Mouse (Mus musculus): ENCODE results near the gene Ror2. TPM values are rescaled to one million over a fixed set of nuclear protein-coding genes. Genes with fewer than 3 reads are reported as not detected.

The Ror2 gene
- polyA plus RNA-seq, 1 experiment: not detected

- Histone ChIP-seq H3K4me1 (ENCODE audit: control insufficient read depth, insufficient read depth, low read length) (no peaks in the 10 kb centered on the region), H3K27ac (ENCODE audit: control insufficient read depth, insufficient read depth, low read depth, low read length, poor library complexity) (no peak overlapping the region), H3K4me3 (replicated peaks; ENCODE audit: control insufficient read depth, low read depth, low read length) (no peak overlapping the region)
- TF ChIP-seq CTCF (IDR thresholded peaks at IDR 0.05; ENCODE audit: control insufficient read depth, insufficient read depth, low read length): no peak
- no peak for TF ChIP-seq POLR2A (IDR thresholded peaks at IDR 0.05; ENCODE audit: borderline replicate concordance, control insufficient read depth, low read depth, low read length)
- 80% methylated on average over 3 of the region's 3 CpGs for WGBS
These were observed 140.4 kb downstream of the Ror2 start for GRCm38 (mm10) chr13:53145511-53145910.

- H3K27ac ChIP-seq (ENCODE audit: control insufficient read depth, insufficient read depth, low read depth, low read length, poor library complexity): no peak overlapping the region
- no peaks in the 10 kb centered on the region for H3K4me1 ChIP-seq (ENCODE audit: control insufficient read depth, insufficient read depth, low read length)
- 41% methylated on average over 5 of the region's 5 CpGs for WGBS
- TF ChIP-seq POLR2A (IDR thresholded peaks at IDR 0.05; ENCODE audit: borderline replicate concordance, control insufficient read depth, low read depth, low read length): no peak
- H3K4me3 ChIP-seq (replicated peaks; ENCODE audit: control insufficient read depth, low read depth, low read length): no peak overlapping the region
These were observed 142.8 kb downstream of the Ror2 start for GRCm38 (mm10) chr13:53143076-53143475.

GRCm38 (mm10) chr13:53142268-53142667 is 143.7 kb downstream of the Ror2 start:
- Histone ChIP-seq H3K4me1 (ENCODE audit: control insufficient read depth, insufficient read depth, low read length) (no peaks in the 10 kb centered on the region), H3K27ac (ENCODE audit: control insufficient read depth, insufficient read depth, low read depth, low read length, poor library complexity) (no peak overlapping the region), H3K4me3 (replicated peaks; ENCODE audit: control insufficient read depth, low read depth, low read length) (no peak overlapping the region)
- 86% methylated on average over 10 of the region's 10 CpGs for WGBS
- TF ChIP-seq POLR2A (IDR thresholded peaks at IDR 0.05; ENCODE audit: borderline replicate concordance, control insufficient read depth, low read depth, low read length) (no peak), CTCF (IDR thresholded peaks at IDR 0.05; ENCODE audit: control insufficient read depth, insufficient read depth, low read length) (no peak)

- Histone ChIP-seq H3K4me1 (ENCODE audit: control insufficient read depth, insufficient read depth, low read length) (no peaks in the 10 kb centered on the region), H3K4me3 (replicated peaks; ENCODE audit: control insufficient read depth, low read depth, low read length) (no peak overlapping the region), H3K27ac (ENCODE audit: control insufficient read depth, insufficient read depth, low read depth, low read length, poor library complexity) (no peak overlapping the region)
- TF ChIP-seq POLR2A (IDR thresholded peaks at IDR 0.05; ENCODE audit: borderline replicate concordance, control insufficient read depth, low read depth, low read length): no peak
- TF ChIP-seq CTCF (IDR thresholded peaks at IDR 0.05; ENCODE audit: control insufficient read depth, insufficient read depth, low read length): no peak
- WGBS: 80% methylated on average over 2 of the region's 2 CpGs
These were observed 145.6 kb downstream of the Ror2 start for GRCm38 (mm10) chr13:53140298-53140697.

- Histone ChIP-seq H3K4me3 (replicated peaks; ENCODE audit: control insufficient read depth, low read depth, low read length) (no peak overlapping the region), H3K4me1 (ENCODE audit: control insufficient read depth, insufficient read depth, low read length) (no peaks in the 10 kb centered on the region), H3K27ac (ENCODE audit: control insufficient read depth, insufficient read depth, low read depth, low read length, poor library complexity) (no peak overlapping the region)
- WGBS: 85% methylated on average over 13 of the region's 13 CpGs
- no peak for TF ChIP-seq CTCF (IDR thresholded peaks at IDR 0.05; ENCODE audit: control insufficient read depth, insufficient read depth, low read length)
- TF ChIP-seq POLR2A (IDR thresholded peaks at IDR 0.05; ENCODE audit: borderline replicate concordance, control insufficient read depth, low read depth, low read length): no peak
These were observed 155.4 kb downstream of the Ror2 start for GRCm38 (mm10) chr13:53130567-53130966.

- 85% methylated on average over 5 of the region's 5 CpGs for WGBS
- Histone ChIP-seq H3K4me3 (replicated peaks; ENCODE audit: control insufficient read depth, low read depth, low read length) (no peak overlapping the region), H3K27ac (ENCODE audit: control insufficient read depth, insufficient read depth, low read depth, low read length, poor library complexity) (no peak overlapping the region), H3K4me1 (ENCODE audit: control insufficient read depth, insufficient read depth, low read length) (no peaks in the 10 kb centered on the region)
- TF ChIP-seq POLR2A (IDR thresholded peaks at IDR 0.05; ENCODE audit: borderline replicate concordance, control insufficient read depth, low read depth, low read length) (no peak), CTCF (IDR thresholded peaks at IDR 0.05; ENCODE audit: control insufficient read depth, insufficient read depth, low read length) (no peak)
These were observed 155.9 kb downstream of the Ror2 start for GRCm38 (mm10) chr13:53130032-53130431.

GRCm38 (mm10) chr13:53125627-53126026 is 160.3 kb downstream of the Ror2 start:
- TF ChIP-seq CTCF (IDR thresholded peaks at IDR 0.05; ENCODE audit: control insufficient read depth, insufficient read depth, low read length): no peak
- no peak for TF ChIP-seq POLR2A (IDR thresholded peaks at IDR 0.05; ENCODE audit: borderline replicate concordance, control insufficient read depth, low read depth, low read length)
- Histone ChIP-seq H3K27ac (ENCODE audit: control insufficient read depth, insufficient read depth, low read depth, low read length, poor library complexity) (no peak overlapping the region), H3K4me1 (ENCODE audit: control insufficient read depth, insufficient read depth, low read length) (no peaks in the 10 kb centered on the region), H3K4me3 (replicated peaks; ENCODE audit: control insufficient read depth, low read depth, low read length) (no peak overlapping the region)
- WGBS: 81% methylated on average over 5 of the region's 5 CpGs

- H3K4me1 ChIP-seq (ENCODE audit: control insufficient read depth, insufficient read depth, low read length): no peaks in the 10 kb centered on the region
- 81% methylated on average over 8 of the region's 8 CpGs for WGBS
- H3K27ac ChIP-seq (ENCODE audit: control insufficient read depth, insufficient read depth, low read depth, low read length, poor library complexity): no peak overlapping the region
- TF ChIP-seq CTCF (IDR thresholded peaks at IDR 0.05; ENCODE audit: control insufficient read depth, insufficient read depth, low read length) (no peak), POLR2A (IDR thresholded peaks at IDR 0.05; ENCODE audit: borderline replicate concordance, control insufficient read depth, low read depth, low read length) (no peak)
- H3K4me3 ChIP-seq (replicated peaks; ENCODE audit: control insufficient read depth, low read depth, low read length): no peak overlapping the region
These were observed 163.8 kb downstream of the Ror2 start for GRCm38 (mm10) chr13:53122085-53122484.

- 16% methylated on average over 11 of the region's 11 CpGs for WGBS
These were observed 165.0 kb downstream of the Ror2 start for GRCm38 (mm10) chr13:53120906-53121305.

More at GRCm38 (mm10) chr13:53120906-53121305, 165.0 kb downstream of the Ror2 start:
- no peak overlapping the region for H3K4me3 ChIP-seq (replicated peaks; ENCODE audit: control insufficient read depth, low read depth, low read length)
- TF ChIP-seq POLR2A (IDR thresholded peaks at IDR 0.05; ENCODE audit: borderline replicate concordance, control insufficient read depth, low read depth, low read length) (no peak), CTCF (IDR thresholded peaks at IDR 0.05; ENCODE audit: control insufficient read depth, insufficient read depth, low read length) (no peak)
- no peaks in the 10 kb centered on the region for H3K4me1 ChIP-seq (ENCODE audit: control insufficient read depth, insufficient read depth, low read length)
- no peak overlapping the region for H3K27ac ChIP-seq (ENCODE audit: control insufficient read depth, insufficient read depth, low read depth, low read length, poor library complexity)

Data from bone marrow, adult 2 months (tissue).